Mouse (Mus musculus) cortical plate, adult 2 months (tissue): ENCODE measurements around the gene 1700028J19Rik.
A peak's percentile ranks its signal among the peaks of the same experiment; 100 is the strongest.

Experiments used
- CTCF ChIP-seq: fragments of 200-500 bp; IDR thresholded peaks from 2 replicates; pipeline ENCODE4 v1.5.1; 2011; ENCODE audit warnings: mild to moderate bottlenecking, control low read depth, low read length; ENCODE audit not compliant: insufficient read depth; ENCODE audit errors: extremely low read depth
- POLR2A ChIP-seq: fragments of 200-500 bp; IDR thresholded peaks from 2 replicates; pipeline ENCODE4 v1.6.1; 2011; ENCODE audit warnings: mild to moderate bottlenecking, low read length, control low read depth; ENCODE audit not compliant: insufficient read depth; ENCODE audit errors: extremely low read depth

DNA sequence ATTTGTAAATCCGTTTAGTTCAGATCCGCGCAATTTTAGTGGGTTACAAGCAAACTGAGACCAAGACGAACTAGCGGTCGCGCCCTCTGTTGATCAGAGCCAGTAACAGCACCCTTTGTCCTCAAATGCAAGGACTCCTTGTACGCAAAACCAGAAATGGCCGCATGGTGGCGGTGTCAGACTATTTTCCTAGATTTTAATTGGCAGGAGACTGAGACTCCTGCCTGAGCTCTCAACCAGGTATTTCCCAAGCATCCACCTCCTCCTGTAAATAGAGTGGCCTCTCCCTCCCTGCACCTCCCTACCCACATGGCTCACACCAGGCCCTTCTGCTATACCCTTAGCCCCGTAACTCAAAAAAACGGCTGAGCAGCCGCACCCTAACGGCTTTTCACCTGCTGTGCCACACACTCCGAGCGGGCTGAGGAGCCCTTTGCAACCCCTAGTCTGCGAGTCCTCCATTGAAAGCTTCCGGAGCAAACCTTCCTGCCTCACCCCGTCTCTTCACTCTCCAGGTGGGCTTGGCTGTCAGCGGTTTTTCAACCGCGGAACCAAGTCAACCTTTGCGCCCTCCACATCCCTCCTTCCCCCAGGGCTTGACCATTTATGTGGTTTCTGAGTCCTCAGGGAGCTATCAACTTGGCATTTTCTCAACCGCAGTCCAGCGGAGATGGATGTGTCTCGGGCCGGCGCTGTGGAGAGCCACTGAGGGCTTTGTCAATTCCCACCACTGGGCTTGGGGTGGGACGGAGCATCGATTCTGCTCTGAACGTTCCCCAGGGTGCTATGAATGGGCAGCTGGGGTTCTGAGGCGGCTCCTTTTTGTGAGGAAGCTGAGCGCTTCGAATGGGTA is 16.5 kb upstream of the 1700028J19Rik start:
- TF ChIP-seq CTCF (peak; percentile 97), POLR2A (no peak)
